Mouse (Mus musculus) MEL (cell line): ENCODE results near the gene Ang5.
"Not testable (repeated sequence)": the region's sequence is repeated elsewhere in the genome, so short reads cannot be mapped to it uniquely, and the experiment has no call there.

Experiments
- CTCF ChIP-seq, 3 experiments: IDR thresholded peaks in 2 of 3; conservative IDR thresholded peaks in 1 of 3; 2 replicates each; pipeline ENCODE4 v1.5.1; 2011 to 2012; ENCODE audit warnings: low read length in 3 of 3, low read depth in 2 of 3, mild to moderate bottlenecking in 2 of 3, improper control_type of control experiment in 1 of 3, inconsistent platforms in 1 of 3, mixed read lengths in 1 of 3, moderate library complexity in 1 of 3; ENCODE audit not compliant: control insufficient read depth in 1 of 3, insufficient read depth in 1 of 3, poor library complexity in 1 of 3, severe bottlenecking in 1 of 3
- EP300 ChIP-seq, 2 experiments: IDR thresholded peaks; 2 replicates each; pipeline ENCODE4 v1.6.1; 2011; ENCODE audit warnings: improper control_type of control experiment in 2 of 2, low read length in 2 of 2, low read depth in 1 of 2, mild to moderate bottlenecking in 1 of 2
- GABPA ChIP-seq: IDR thresholded peaks from 2 replicates; pipeline ENCODE4 v1.6.1; 2012; ENCODE audit warnings: low read depth, mild to moderate bottlenecking, inconsistent platforms, low read length, improper control_type of control experiment, moderate library complexity
- HCFC1 ChIP-seq: IDR thresholded peaks from 2 replicates; pipeline ENCODE4 v1.6.1; 2012; ENCODE audit warnings: low read depth, mild to moderate bottlenecking, inconsistent platforms, low read length, improper control_type of control experiment, moderate library complexity
- MXI1 ChIP-seq: IDR thresholded peaks from 2 replicates; pipeline ENCODE4 v1.6.1; 2011; ENCODE audit warnings: mild to moderate bottlenecking, low read depth, low read length, improper control_type of control experiment
- NRF1 ChIP-seq: IDR thresholded peaks from 2 replicates; pipeline ENCODE4 v1.6.1; 2014; ENCODE audit warnings: low read depth, mild to moderate bottlenecking, inconsistent platforms, low read length, improper control_type of control experiment, moderate library complexity; ENCODE audit not compliant: poor library complexity, insufficient read depth, severe bottlenecking
- POLR2AphosphoS2 ChIP-seq: IDR thresholded peaks from 2 replicates; pipeline ENCODE4 v1.6.1; 2011; ENCODE audit warnings: low read length, improper control_type of control experiment

DNA sequence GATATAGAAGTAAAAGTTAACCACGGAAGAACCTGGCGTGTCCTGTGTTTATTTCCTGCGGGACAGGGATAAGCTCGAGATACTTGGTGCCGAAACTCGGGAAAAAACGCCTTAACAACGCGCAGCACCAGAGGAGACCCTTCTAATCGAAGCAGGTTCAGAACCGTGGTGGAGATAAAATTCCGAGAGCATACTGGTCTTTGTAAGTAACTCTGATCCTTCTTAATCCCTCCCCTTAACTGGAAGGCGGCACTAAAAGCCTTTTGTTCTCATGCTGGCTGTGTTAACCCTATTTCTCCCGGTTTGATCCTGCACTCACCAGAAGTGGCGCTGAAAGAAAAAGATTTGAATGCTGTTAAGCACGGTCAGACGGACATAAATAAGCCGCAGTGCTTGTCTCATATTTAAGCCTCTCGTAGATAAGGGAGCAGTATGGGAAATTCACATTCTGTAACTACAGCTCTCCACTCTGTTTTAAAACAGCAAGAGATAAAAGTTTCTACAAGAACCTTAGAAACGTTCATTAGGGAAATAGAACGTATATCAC, 31.4 kb upstream of the Ang5 start:
- TF ChIP-seq POLR2AphosphoS2; MXI1; CTCF (IDR thresholded peaks at IDR 0.05 in 2 of 3, conservative IDR thresholded peaks at IDR 0.05 in 1 of 3; ENCODE audit: control insufficient read depth in 1 of 3, insufficient read depth in 1 of 3, low read depth in 2 of 3, low read length in 3 of 3, poor library complexity in 1 of 3, severe bottlenecking in 1 of 3); EP300 (IDR thresholded peaks at IDR 0.05; ENCODE audit: low read depth in 1 of 2, low read length in 2 of 2); HCFC1; GABPA; NRF1: not testable (repeated sequence)
